Mouse (Mus musculus) olfactory bulb, adult 2 months (tissue): ENCODE measurements around the gene 4930556J24Rik. TPM values are rescaled to one million over a fixed set of nuclear protein-coding genes. Genes with fewer than 3 reads are reported as not detected.

Experiments
- H3K27ac ChIP-seq: fragments of 200-500 bp; 2 replicates; pipeline ENCODE4 v1.5.1; 2012; ENCODE audit warnings: low read depth, low read length; ENCODE audit not compliant: insufficient read depth
- H3K4me1 ChIP-seq: fragments of 200-500 bp; 2 replicates; pipeline ENCODE4 v1.6.1; 2012; ENCODE audit warnings: low read length; ENCODE audit not compliant: control insufficient read depth, insufficient read depth
- H3K4me3 ChIP-seq: fragments of 200-500 bp; 2 replicates; pipeline ENCODE4 v1.5.1; 2012; ENCODE audit warnings: mild to moderate bottlenecking, low read depth, low read length, moderate library complexity; ENCODE audit not compliant: insufficient read depth
- CTCF ChIP-seq: fragments of 200-500 bp; IDR thresholded peaks from 2 replicates; pipeline ENCODE4 v1.5.1; 2012; ENCODE audit warnings: low read depth, mild to moderate bottlenecking, low read length, moderate library complexity; ENCODE audit not compliant: insufficient read depth
- POLR2A ChIP-seq: fragments of 200-500 bp; IDR thresholded peaks from 2 replicates; pipeline ENCODE4 v1.6.1; 2012; ENCODE audit warnings: mild to moderate bottlenecking, low read depth, low read length, moderate library complexity; ENCODE audit not compliant: insufficient read depth
- WGBS: fragments of 180-500 bp; shearing (Covaris S2); methylation state at CpG from one replicate; pipeline ENCODE4 v1.1.7; 2018; 5-methylcytosine and 5-hydroxymethylcytosine counted together
- polyA plus RNA-seq: library from polyadenylated mRNA; stranded (reverse); fragments of >200 nt; gene quantifications from 2 replicates; pipeline ENCODE4 v1.2.4, GENCODE M21; 2012; ENCODE audit warnings: low replicate concordance; ENCODE audit not compliant: missing spikeins, insufficient read depth, insufficient read length

4930556J24Rik gene
- polyA plus RNA-seq, 1 experiment, result not detected

DNA sequence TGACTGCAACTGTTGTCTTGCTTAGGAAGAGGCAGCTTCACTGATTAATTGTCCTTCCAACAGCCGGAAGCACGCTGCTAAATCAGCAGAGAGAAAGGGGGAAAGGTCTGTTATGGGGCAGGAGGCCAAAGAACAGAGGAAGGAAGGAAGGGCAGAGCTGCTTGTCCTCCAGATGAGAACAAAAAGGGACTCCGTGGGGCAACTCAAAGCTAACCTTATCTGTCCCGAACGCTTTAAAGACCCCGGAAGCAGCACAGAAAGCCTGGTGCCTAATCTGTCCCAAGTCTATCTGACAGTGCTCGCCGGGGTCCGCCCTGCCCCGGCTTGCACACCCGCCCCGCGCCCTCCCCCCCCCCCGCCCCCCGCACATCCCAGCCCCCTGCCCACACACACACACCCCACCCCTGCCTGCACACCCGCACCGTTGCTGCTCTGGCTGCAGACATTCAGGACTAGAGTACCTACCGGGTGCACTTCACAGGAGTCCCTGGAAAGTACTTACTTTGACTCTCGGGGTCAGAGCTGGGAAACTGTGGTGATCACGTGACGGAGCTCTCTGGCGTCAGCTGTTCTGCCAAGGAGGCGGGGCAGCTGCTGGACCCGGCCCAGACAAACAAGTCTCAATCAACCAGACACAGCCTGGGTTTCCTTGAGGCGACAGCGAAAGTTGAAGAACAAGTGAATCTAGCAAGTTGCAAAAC is 44.9 kb downstream of the 4930556J24Rik start, which contains the start of gene Tcn2:
TSS of gene Tcn2 (minus strand) at position 649 of the 701 bp plus-strand sequence.
- H3K4me1 ChIP-seq, result peaks cover 9% of the 10 kb centered on the region; the same call in 1 of the 2 replicates
- TF ChIP-seq CTCF (no peak), POLR2A (no peak)
- H3K27ac ChIP-seq, result no peak within 1 kb of the TSS
- H3K4me3 ChIP-seq, result peak within 1 kb of the TSS; percentile 33
- WGBS, result under 1% methylated on average over 22 of the region's 26 CpGs

DNA sequence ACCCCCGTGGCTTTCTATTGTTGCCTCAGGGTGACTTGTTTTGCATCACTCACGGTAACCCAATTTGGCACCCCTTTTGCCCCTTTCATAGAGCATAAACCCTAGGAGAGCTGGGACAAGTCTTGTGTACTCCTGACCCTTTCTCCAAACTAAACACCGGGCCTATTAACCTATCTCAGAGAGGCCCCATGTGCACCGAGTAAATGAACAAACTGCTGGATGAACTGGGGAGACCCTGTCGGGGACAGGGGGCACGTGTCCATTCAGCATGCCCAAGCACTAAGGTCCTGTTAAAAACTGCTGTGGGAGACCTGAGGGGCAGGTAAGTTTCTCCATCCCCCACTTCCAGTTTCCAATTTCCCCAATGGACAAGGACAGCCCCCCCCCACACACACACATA is 45.6 kb downstream of the 4930556J24Rik start:
- Histone ChIP-seq H3K4me1 (peaks cover 9% of the 10 kb centered on the region; the same call in 1 of the 2 replicates), H3K4me3 (peak overlapping the region; percentile 33; the same call in 1 of the 2 replicates), H3K27ac (no peak overlapping the region)
- 34% methylated on average over 6 of the region's 6 CpGs for WGBS
- TF ChIP-seq POLR2A (no peak), CTCF (no peak)

DNA sequence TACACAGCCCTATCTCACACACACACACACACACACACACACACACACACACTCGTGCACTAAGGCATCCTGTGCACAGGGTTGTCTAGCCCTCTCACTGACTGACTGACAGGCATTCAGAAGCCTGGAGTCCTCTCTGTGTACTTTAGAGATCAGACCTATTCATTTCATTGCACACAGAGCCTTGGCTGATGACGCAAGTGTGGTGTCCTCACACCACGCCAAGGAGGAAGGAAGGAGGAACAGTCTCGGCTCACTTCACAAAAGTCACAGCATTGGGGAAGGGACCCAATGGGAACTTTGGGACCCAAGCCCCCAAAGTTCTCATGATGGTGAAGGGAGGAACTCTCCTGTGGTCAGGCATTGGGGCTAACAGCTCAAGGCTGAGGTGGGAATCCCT is 46.6 kb downstream of the 4930556J24Rik start:
- no peak for TF ChIP-seq POLR2A
- no peak for TF ChIP-seq CTCF
- H3K4me1 ChIP-seq, result peaks cover 9% of the 10 kb centered on the region; the same call in 1 of the 2 replicates
- H3K27ac ChIP-seq, result no peak overlapping the region
- 77% methylated on average over 4 of the region's 4 CpGs for WGBS
- no peak overlapping the region for H3K4me3 ChIP-seq

DNA sequence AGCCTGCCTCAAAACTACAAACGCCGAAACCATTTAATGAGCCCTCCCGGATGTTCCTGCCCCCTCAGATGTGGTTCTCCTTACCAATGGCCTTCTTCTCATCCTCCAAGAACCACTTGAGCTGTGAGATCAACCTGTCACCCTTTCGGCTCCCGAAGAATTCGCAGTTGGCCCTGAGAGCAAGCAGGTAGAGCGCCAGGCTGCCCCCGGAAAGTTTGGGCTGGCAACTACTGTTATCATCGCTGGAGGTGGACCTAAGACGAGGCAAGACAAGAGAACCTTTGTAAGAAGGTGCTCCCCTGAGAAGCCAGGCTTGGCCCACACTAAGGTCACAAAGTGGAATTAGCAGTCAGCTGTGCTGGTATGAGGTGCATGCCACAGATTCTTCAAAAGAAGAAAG is 50.7 kb downstream of the 4930556J24Rik start:
- H3K4me1 ChIP-seq, result no peaks in the 10 kb centered on the region
- 92% methylated on average over 10 of the region's 10 CpGs for WGBS
- TF ChIP-seq CTCF, result no peak
- no peak for TF ChIP-seq POLR2A
- H3K27ac ChIP-seq, result no peak overlapping the region
- no peak overlapping the region for H3K4me3 ChIP-seq

DNA sequence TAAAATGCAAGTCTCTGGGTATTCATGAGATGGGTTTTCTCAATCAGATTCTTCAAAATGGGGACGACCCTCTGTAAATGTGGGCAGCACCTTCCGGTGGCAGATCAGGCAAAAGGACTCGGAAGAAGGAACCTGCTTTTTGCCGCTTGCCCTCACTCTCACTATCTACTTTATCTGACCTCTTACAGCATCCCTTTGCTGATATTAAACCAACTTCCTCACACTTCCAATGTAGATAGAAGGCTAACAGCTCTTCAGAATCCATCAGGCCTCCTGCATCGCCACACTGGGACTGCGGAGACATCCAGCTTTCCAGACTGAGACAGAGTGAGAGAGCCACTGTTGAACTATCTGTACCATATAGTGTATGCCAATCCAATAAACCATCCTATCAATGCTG is 53.8 kb downstream of the 4930556J24Rik start:
- Histone ChIP-seq H3K4me1 (no peaks in the 10 kb centered on the region), H3K27ac (no peak overlapping the region), H3K4me3 (no peak overlapping the region)
- TF ChIP-seq CTCF, result no peak
- no peak for TF ChIP-seq POLR2A
- 94% methylated on average over 6 of the region's 6 CpGs for WGBS

DNA sequence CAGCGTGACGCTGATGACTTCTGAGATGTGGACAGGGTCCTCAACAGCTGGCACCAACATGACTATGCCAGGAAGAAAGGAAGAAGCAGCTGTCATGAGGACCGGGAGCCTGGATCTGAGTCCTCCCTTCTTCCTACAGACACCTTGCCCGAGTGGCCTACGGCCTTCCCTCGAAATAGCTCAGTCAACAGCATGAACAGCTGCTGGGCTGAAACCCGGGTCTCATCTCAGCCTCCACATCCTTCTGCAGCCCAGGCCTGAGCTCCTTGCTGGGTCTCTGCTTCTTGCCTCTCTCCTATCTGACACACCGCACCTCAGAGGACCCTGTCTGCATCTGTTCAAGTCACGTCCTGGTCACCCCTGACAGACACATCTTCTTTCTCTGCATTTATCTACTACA is 54.5 kb downstream of the 4930556J24Rik start:
- 96% methylated on average over 9 of the region's 9 CpGs for WGBS
- Histone ChIP-seq H3K4me1 (no peaks in the 10 kb centered on the region), H3K27ac (no peak overlapping the region), H3K4me3 (no peak overlapping the region)
- TF ChIP-seq CTCF (no peak), POLR2A (no peak)

DNA sequence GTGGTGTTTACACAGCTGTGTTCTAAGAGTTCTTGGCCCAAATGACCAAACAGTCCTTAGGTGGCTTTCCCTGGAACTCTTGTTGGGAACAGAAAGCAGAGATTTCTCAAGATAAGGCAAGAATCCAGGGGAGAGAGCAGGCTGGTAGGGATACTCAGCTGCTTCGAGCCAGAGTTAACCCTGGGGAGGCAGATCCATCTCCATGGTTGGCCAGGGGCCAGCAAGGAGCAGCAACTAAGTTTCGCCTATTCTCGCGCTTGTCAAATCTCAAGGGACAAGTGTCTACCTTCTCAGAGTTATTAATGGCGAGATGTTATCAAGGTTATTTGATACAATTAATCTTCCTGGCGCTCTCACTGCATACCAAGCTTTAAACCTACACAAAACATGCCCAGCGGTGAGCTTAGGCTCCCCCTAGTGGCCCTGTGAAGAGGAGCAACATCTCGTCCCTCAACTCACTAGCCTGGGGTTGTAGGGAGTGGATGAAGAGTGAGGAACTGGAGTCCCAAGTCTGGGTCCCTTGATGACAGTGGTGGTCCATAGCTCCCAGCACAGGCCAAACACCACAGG is 55.2 kb downstream of the 4930556J24Rik start:
- no peak overlapping the region for H3K27ac ChIP-seq
- H3K4me3 ChIP-seq, result no peak overlapping the region
- TF ChIP-seq POLR2A, result no peak
- TF ChIP-seq CTCF, result no peak
- 18% methylated on average over 8 of the region's 8 CpGs for WGBS
- no peaks in the 10 kb centered on the region for H3K4me1 ChIP-seq

DNA sequence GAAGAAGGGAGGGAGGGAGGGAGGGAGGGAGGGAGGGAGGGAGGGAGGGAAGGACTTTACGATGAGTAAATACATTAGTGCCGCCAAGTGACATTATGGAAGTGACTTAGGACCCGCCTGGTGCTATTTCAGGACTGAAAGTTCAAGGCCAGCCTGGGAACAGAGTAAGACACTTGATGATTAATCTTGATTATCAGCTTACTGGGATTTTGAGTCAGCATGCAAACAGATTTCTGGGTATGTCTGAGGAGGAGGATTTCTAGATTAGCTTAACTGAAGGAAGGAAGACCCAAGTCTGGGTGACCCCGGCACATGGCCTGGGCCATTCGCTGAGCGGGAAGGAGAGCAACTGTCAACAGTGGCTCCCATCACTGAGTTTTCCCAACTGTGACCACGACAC is 56.1 kb downstream of the 4930556J24Rik start:
- 79% methylated on average over 7 of the region's 7 CpGs for WGBS
- Histone ChIP-seq H3K27ac (no peak overlapping the region), H3K4me1 (no peaks in the 10 kb centered on the region), H3K4me3 (no peak overlapping the region)
- TF ChIP-seq CTCF (no peak), POLR2A (no peak)

DNA sequence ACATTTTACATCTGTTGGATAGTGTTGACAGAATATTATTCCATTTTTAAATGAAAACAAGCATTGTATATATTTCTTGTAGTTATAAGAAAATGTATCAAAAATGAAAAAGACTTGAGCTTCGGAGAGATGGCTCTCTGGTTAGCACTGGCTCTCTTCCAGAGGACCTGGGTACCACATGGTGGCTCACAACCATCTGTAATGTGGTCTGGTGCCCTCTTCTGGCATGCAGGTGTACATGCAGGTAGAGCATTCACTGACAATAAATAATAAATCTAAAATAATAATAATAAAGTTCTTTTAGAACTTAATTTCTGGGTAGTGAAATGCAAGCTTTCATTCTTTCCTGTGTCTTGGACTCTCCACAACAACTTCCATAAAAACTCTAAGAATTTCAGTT is 57.8 kb downstream of the 4930556J24Rik start:
- H3K27ac ChIP-seq, result no peak overlapping the region
- WGBS, result 57% methylated on average over 1 of the region's 1 CpGs
- H3K4me1 ChIP-seq, result no peaks in the 10 kb centered on the region
- H3K4me3 ChIP-seq, result no peak overlapping the region
- no peak for TF ChIP-seq CTCF
- no peak for TF ChIP-seq POLR2A
